Mouse (Mus musculus): ENCODE data around the gene Tnfrsf11a.
"Not testable (repeated sequence)": the region's sequence is repeated elsewhere in the genome, so short reads cannot be mapped to it uniquely, and the experiment has no call there.

Tnfrsf11a gene

GRCm38 (mm10) chr1:105780457-105781364, at the start of gene Tnfrsf11a:
Tnfrsf11a (plus strand) TSS chr1:105780718.
- DNase-seq (ENCODE audit: low read depth, low spot score): peak; percentile 19

GRCm38 (mm10) chr1:105735318-105735717, 45.2 kb upstream of the Tnfrsf11a start:
- DNase-seq (ENCODE audit: low read depth, low spot score): no peak

- DNase-seq (ENCODE audit: low read depth, low spot score): no peak
Measured at GRCm38 (mm10) chr1:105738334-105738733, 42.2 kb upstream of the Tnfrsf11a start.

GRCm38 (mm10) chr1:105739493-105739892, 41.0 kb upstream of the Tnfrsf11a start:
- no peak for DNase-seq (ENCODE audit: low read depth, low spot score)

GRCm38 (mm10) chr1:105742481-105742880, 38.0 kb upstream of the Tnfrsf11a start:
- DNase-seq (ENCODE audit: low read depth, low spot score): no peak

GRCm38 (mm10) chr1:105746444-105746843, 34.1 kb upstream of the Tnfrsf11a start:
- DNase-seq (ENCODE audit: low read depth, low spot score): no peak

- DNase-seq (ENCODE audit: low read depth, low spot score): no peak
Measured at GRCm38 (mm10) chr1:105746858-105747596, 33.5 kb upstream of the Tnfrsf11a start.

- DNase-seq (ENCODE audit: low read depth, low spot score): no peak
Measured at GRCm38 (mm10) chr1:105748091-105748799, 32.3 kb upstream of the Tnfrsf11a start.

- no peak for DNase-seq (ENCODE audit: low read depth, low spot score)
Measured at GRCm38 (mm10) chr1:105752196-105752595, 28.3 kb upstream of the Tnfrsf11a start.

GRCm38 (mm10) chr1:105752944-105753343, 27.6 kb upstream of the Tnfrsf11a start:
- no peak for DNase-seq (ENCODE audit: low read depth, low spot score)

- DNase-seq (ENCODE audit: low read depth, low spot score): no peak
Measured at GRCm38 (mm10) chr1:105758798-105759197, 21.7 kb upstream of the Tnfrsf11a start.

- no peak for DNase-seq (ENCODE audit: low read depth, low spot score)
Measured at GRCm38 (mm10) chr1:105759422-105760165, 20.9 kb upstream of the Tnfrsf11a start.

- DNase-seq (ENCODE audit: low read depth, low spot score): no peak
Measured at GRCm38 (mm10) chr1:105765586-105765985, 14.9 kb upstream of the Tnfrsf11a start.

- not testable (repeated sequence) for DNase-seq (ENCODE audit: low read depth, low spot score)
Measured at GRCm38 (mm10) chr1:105766099-105766498, 14.4 kb upstream of the Tnfrsf11a start.

GRCm38 (mm10) chr1:105768397-105768796, 12.1 kb upstream of the Tnfrsf11a start:
- no peak for DNase-seq (ENCODE audit: low read depth, low spot score)

GRCm38 (mm10) chr1:105770685-105771084, 9.8 kb upstream of the Tnfrsf11a start:
- no peak for DNase-seq (ENCODE audit: low read depth, low spot score)

GRCm38 (mm10) chr1:105776426-105776825, 4.1 kb upstream of the Tnfrsf11a start:
- DNase-seq (ENCODE audit: low read depth, low spot score): no peak

GRCm38 (mm10) chr1:105780079-105780456, 450 bp upstream of the Tnfrsf11a start:
- no peak for DNase-seq (ENCODE audit: low read depth, low spot score)

GRCm38 (mm10) chr1:105781391-105782146, 1.1 kb downstream of the Tnfrsf11a start:
- no peak for DNase-seq (ENCODE audit: low read depth, low spot score)

- DNase-seq (ENCODE audit: low read depth, low spot score): no peak
Measured at GRCm38 (mm10) chr1:105784257-105785016, 3.9 kb downstream of the Tnfrsf11a start.

All from retina, postnatal 7 days (tissue).